7 mouse cellular contexts compared by ENCODE assay signal in the genomic region with DNA sequence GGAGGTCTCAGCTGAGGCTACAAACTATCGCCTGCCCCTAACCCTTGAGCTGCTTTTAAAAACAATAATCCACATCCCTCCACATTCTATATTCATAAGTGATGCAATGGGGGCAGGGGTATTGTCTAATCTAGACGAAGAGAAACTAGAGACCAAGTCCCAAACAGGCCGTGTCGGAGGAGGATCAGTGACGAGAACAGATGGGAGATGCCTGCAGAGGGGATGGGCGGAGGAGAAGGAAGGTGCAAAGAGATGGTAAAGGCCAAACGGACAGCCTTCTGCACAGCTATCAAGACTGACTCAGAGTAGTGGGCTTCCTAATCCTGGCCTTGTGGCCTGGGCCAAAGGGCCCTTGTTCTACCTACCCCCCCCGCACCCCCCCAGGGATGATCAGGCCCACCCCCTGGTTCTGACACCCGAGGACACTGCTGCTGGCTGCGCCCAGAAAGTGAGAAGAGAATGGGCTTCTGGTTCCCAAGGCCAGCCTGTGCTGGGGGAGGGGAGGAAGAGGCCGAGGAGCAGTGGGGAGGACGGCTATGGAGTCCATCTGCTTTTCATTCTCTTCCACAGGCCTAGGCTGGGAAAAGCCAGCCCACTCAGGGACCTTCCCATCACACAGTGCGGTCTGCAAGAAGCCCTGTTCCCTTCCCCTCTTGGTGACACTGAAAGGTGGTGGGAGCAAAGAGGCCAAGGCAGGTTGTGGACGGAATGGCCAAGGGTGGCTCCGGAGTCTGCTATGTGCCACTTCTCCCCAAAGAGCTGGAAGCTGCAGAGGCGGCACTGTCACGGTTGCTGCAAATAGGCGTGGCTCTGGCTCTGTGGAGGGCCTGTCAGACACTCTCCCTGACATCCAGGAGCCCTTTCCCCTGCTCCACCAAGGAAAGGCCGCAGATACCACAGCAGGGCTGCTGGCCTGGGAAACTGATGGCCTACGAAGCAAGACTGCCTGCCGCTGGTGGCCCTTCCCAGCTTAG. TPM values are rescaled to one million over a fixed set of nuclear protein-coding genes. Genes with fewer than 3 reads are reported as not detected.
DNase-seq lines count a peak whose midpoint lies in the region; ATAC-seq and TF ChIP-seq lines count a peak whose summit lies in the region.

No protein-coding gene starts in this region.

- TF ChIP-seq CTCF in lung, adult 2 months (IDR thresholded peaks at IDR 0.05; ENCODE audit: insufficient read depth, low read length) = no peak
- no peak for TF ChIP-seq CTCF in small intestine, adult 2 months (IDR thresholded peaks at IDR 0.05; ENCODE audit: extremely low read depth, insufficient read length, insufficient replicate concordance, low read depth, low read length)

- WGBS in lung, adult 2 months = 53% methylated on average over 21 of the region's 21 CpGs
- 38% methylated on average over 21 of the region's 21 CpGs for WGBS in forebrain, embryonic 16.5 days
- WGBS in limb, embryonic 12.5 days = 38% methylated on average over 21 of the region's 21 CpGs
- WGBS in small intestine, adult 2 months = 43% methylated on average over 21 of the region's 21 CpGs

- peaks cover 17% of the 10 kb centered on the region for H3K4me1 ChIP-seq in lung, adult 2 months (ENCODE audit: control insufficient read depth, insufficient read depth, low read length)
- peaks cover 39% of the 10 kb centered on the region for H3K4me1 ChIP-seq in forebrain, embryonic 16.5 days (replicated peaks; ENCODE audit: control insufficient read depth, insufficient read depth, low read length)
- peaks cover 41% of the 10 kb centered on the region for H3K4me1 ChIP-seq in limb, embryonic 12.5 days (replicated peaks)
- peaks cover 16% of the 10 kb centered on the region for H3K4me1 ChIP-seq in small intestine, adult 2 months (ENCODE audit: control insufficient read depth, insufficient read depth, insufficient read length, low read length)

- no peaks in the 10 kb centered on the region for H3K27me3 ChIP-seq in forebrain, embryonic 16.5 days (replicated peaks; ENCODE audit: control insufficient read depth, insufficient read depth, low read length)
- no peaks in the 10 kb centered on the region for H3K27me3 ChIP-seq in limb, embryonic 12.5 days
- no peaks in the 10 kb centered on the region for H3K27me3 ChIP-seq in small intestine, adult 2 months (ENCODE audit: control insufficient read depth, insufficient read depth, low read length)

- ATAC-seq in forebrain, embryonic 16.5 days = no peak
- ATAC-seq in limb, embryonic 12.5 days (ENCODE audit: insufficient number of reproducible peaks, insufficient read depth, low FRiP score, low TSS enrichment, low read depth) = no peak

- peak overlapping the region; percentile 100 for H3K27ac ChIP-seq in forebrain, embryonic 16.5 days (ENCODE audit: low read length)
- H3K27ac ChIP-seq in limb, embryonic 12.5 days = peak overlapping the region; percentile 86
- peak overlapping the region; percentile 80 for H3K27ac ChIP-seq in small intestine, adult 2 months (ENCODE audit: insufficient read depth, low read depth, low read length)

- peak overlapping the region; percentile 18 for H3K4me3 ChIP-seq in lung, adult 2 months (replicated peaks; ENCODE audit: extremely low read depth, low read depth, low read length)
- H3K4me3 ChIP-seq in forebrain, embryonic 16.5 days (replicated peaks; ENCODE audit: low read length) = peak overlapping the region; percentile 89
- peak overlapping the region; percentile 85 for H3K4me3 ChIP-seq in limb, embryonic 12.5 days (replicated peaks)
- H3K4me3 ChIP-seq in small intestine, adult 2 months (ENCODE audit: low read depth, low read length) = peak overlapping the region; percentile 93

- no peak for DNase-seq in lung, adult 2 months
- DNase-seq in lung, postnatal 10 days = no peak
- DNase-seq in cerebellum, postnatal 25 days = peak; percentile 67 to 68
- no peak for DNase-seq in frontal cortex, postnatal 14 days (ENCODE audit: low spot score in 2 of 2)

- peak overlapping the region; percentile 99 for H3K9ac ChIP-seq in forebrain, embryonic 16.5 days (replicated peaks; ENCODE audit: low read depth, low read length)
- H3K9ac ChIP-seq in limb, embryonic 12.5 days (replicated peaks) = peak overlapping the region; percentile 94

- peak overlapping the region; percentile 91 for H3K4me2 ChIP-seq in forebrain, embryonic 16.5 days (ENCODE audit: low read length)
- peak overlapping the region; percentile 94 for H3K4me2 ChIP-seq in limb, embryonic 12.5 days

- peaks cover 8% of the 10 kb centered on the region; the same call in 1 of the 2 replicates for H3K36me3 ChIP-seq in forebrain, embryonic 16.5 days (ENCODE audit: control insufficient read depth, insufficient read depth)
- H3K36me3 ChIP-seq in limb, embryonic 12.5 days = peaks cover 48% of the 10 kb centered on the region
- H3K36me3 ChIP-seq in small intestine, adult 2 months (ENCODE audit: control insufficient read depth, insufficient read depth, low read length) = peaks cover 34% of the 10 kb centered on the region

- H3K9me3 ChIP-seq in forebrain, embryonic 16.5 days (ENCODE audit: control insufficient read depth, low read length) = no peaks in the 10 kb centered on the region
- H3K9me3 ChIP-seq in limb, embryonic 12.5 days = no peaks in the 10 kb centered on the region

- TF ChIP-seq POLR2A in lung, adult 2 months (IDR thresholded peaks at IDR 0.05; ENCODE audit: borderline replicate concordance, extremely low read depth, low read depth, low read length) = no peak
- TF ChIP-seq POLR2A in small intestine, adult 2 months (IDR thresholded peaks at IDR 0.05; ENCODE audit: low read depth, low read length) = no peak

RNA-seq across cellular contexts. Expression of a gene that starts 2.8 kb away (rescaled TPM):
- polyA plus RNA-seq in lung, adult 2 months (2012; rRNA removed) = 279 and 310 TPM in 2 replicates
- polyA plus RNA-seq in forebrain, embryonic 16.5 days (2015; fragmentation: Nextera tagmentation; extraction: Ambion mirVana) = 308 and 333 TPM in 2 replicates
- polyA plus RNA-seq in limb, embryonic 12.5 days (2016; fragmentation: Nextera tagmentation; extraction: Ambion mirVana) = 108 and 123 TPM in 2 replicates
- 147 and 452 TPM in 2 replicates for polyA plus RNA-seq in small intestine, adult 2 months (2012; rRNA removed)

RNA-seq across cellular contexts. Expression of a gene that starts 14.8 kb away (rescaled TPM):
- polyA plus RNA-seq in lung, adult 2 months (2012; rRNA removed) = 9.8 and 10.4 TPM in 2 replicates
- polyA plus RNA-seq in forebrain, embryonic 16.5 days (2015; fragmentation: Nextera tagmentation; extraction: Ambion mirVana) = 0.15 TPM in 2 replicates
- 0.96 and 1.1 TPM in 2 replicates for polyA plus RNA-seq in limb, embryonic 12.5 days (2016; fragmentation: Nextera tagmentation; extraction: Ambion mirVana)
- 1.2 and 1.7 TPM in 2 replicates for polyA plus RNA-seq in small intestine, adult 2 months (2012; rRNA removed)

RNA-seq across cellular contexts. Expression of a gene that starts 23.4 kb away (rescaled TPM):
- polyA plus RNA-seq in lung, adult 2 months (2012; rRNA removed) = 2.0 and 3.2 TPM in 2 replicates
- 85.3 and 118 TPM in 2 replicates for polyA plus RNA-seq in forebrain, embryonic 16.5 days (2015; fragmentation: Nextera tagmentation; extraction: Ambion mirVana)
- polyA plus RNA-seq in limb, embryonic 12.5 days (2016; fragmentation: Nextera tagmentation; extraction: Ambion mirVana) = 16.6 and 16.9 TPM in 2 replicates
- polyA plus RNA-seq in small intestine, adult 2 months (2012; rRNA removed) = 1.2 and 1.4 TPM in 2 replicates

RNA-seq across cellular contexts. Expression of a gene that starts 29.5 kb away (rescaled TPM):
- polyA plus RNA-seq in lung, adult 2 months (2012; rRNA removed) = 12.5 and 27.7 TPM in 2 replicates
- polyA plus RNA-seq in forebrain, embryonic 16.5 days (2015; fragmentation: Nextera tagmentation; extraction: Ambion mirVana) = 1.9 and 4.5 TPM in 2 replicates
- 13.2 and 16.2 TPM in 2 replicates for polyA plus RNA-seq in limb, embryonic 12.5 days (2016; fragmentation: Nextera tagmentation; extraction: Ambion mirVana)
- polyA plus RNA-seq in small intestine, adult 2 months (2012; rRNA removed) = 2.1 and 2.2 TPM in 2 replicates

RNA-seq across cellular contexts. Expression of a gene that starts 38.4 kb away (rescaled TPM):
- polyA plus RNA-seq in lung, adult 2 months (2012; rRNA removed) = not detected in 2 replicates
- 50.1 and 60.9 TPM in 2 replicates for polyA plus RNA-seq in forebrain, embryonic 16.5 days (2015; fragmentation: Nextera tagmentation; extraction: Ambion mirVana)
- polyA plus RNA-seq in limb, embryonic 12.5 days (2016; fragmentation: Nextera tagmentation; extraction: Ambion mirVana) = 1.4 and 1.5 TPM in 2 replicates
- 0.04 and 0.09 TPM in 2 replicates for polyA plus RNA-seq in small intestine, adult 2 months (2012; rRNA removed)

Comparison
In these comparisons a context has a peak if more than half of its experiments do, and no peak if none do; other contexts are left out.
1. DNase-seq: peak in cerebellum, postnatal 25 days (2 of 2); none in lung, adult 2 months (single experiment), lung, postnatal 10 days (single experiment) and frontal cortex, postnatal 14 days (0 of 2).
2. H3K4me3 ChIP-seq: peak in every context shown above with its lines; median percentile 93 in small intestine, adult 2 months; 89 in forebrain, embryonic 16.5 days; 85 in limb, embryonic 12.5 days; 18 in lung, adult 2 months.
3. Peak in every context shown above with its lines, with median percentiles within 50 percentile points of each other: H3K27ac ChIP-seq.